Mouse (Mus musculus) E14TG2a.4 (cell line): ENCODE results near the gene Smoc2.

Experiments used
- CTCF ChIP-seq: conservative IDR thresholded peaks from 2 replicates; pipeline ENCODE4 v1.5.1; 2014; ENCODE audit warnings: low read length
- NANOG ChIP-seq: IDR thresholded peaks from 2 replicates; pipeline ENCODE4 v1.6.1; 2014; ENCODE audit warnings: borderline replicate concordance, low read length, mixed read lengths
- POU5F1 ChIP-seq: IDR thresholded peaks from 2 replicates; pipeline ENCODE4 v1.6.1; 2014; ENCODE audit warnings: low read length, borderline replicate concordance

GRCm38 (mm10) chr17:14372324-14373145 is 93.2 kb downstream of the Smoc2 start:
- TF ChIP-seq CTCF (no peak), NANOG (no peak), POU5F1 (no peak)
